Mouse (Mus musculus) thymus, postnatal 0 days (tissue): Measurements from ENCODE around the gene Zfhx3. TPM values are rescaled to one million over a fixed set of nuclear protein-coding genes. Genes with fewer than 3 reads are reported as not detected.

Experiments
- DNase-seq: peaks from one replicate; pipeline ENCODE4 v3.0.0-alpha.2; 2015; ENCODE audit warnings: low spot score
- polyA plus RNA-seq: library from polyadenylated mRNA; unstranded; fragments of >200 nt; fragmentation: Nextera tagmentation; extraction: Ambion mirVana; gene quantifications from 2 replicates; pipeline ENCODE4 v1.2.1, GENCODE M21; 2015

Zfhx3 gene
- polyA plus RNA-seq, 1 experiment from 2014 or later: 1.9 TPM

- DNase-seq: no peak
Observed at GRCm38 (mm10) chr8:108239531-108239930, 297.1 kb downstream of the Zfhx3 start.

GRCm38 (mm10) chr8:108241041-108241690, 298.7 kb downstream of the Zfhx3 start:
- DNase-seq: no peak

GRCm38 (mm10) chr8:108243270-108243669, 300.8 kb downstream of the Zfhx3 start:
- DNase-seq: no peak

DNA sequence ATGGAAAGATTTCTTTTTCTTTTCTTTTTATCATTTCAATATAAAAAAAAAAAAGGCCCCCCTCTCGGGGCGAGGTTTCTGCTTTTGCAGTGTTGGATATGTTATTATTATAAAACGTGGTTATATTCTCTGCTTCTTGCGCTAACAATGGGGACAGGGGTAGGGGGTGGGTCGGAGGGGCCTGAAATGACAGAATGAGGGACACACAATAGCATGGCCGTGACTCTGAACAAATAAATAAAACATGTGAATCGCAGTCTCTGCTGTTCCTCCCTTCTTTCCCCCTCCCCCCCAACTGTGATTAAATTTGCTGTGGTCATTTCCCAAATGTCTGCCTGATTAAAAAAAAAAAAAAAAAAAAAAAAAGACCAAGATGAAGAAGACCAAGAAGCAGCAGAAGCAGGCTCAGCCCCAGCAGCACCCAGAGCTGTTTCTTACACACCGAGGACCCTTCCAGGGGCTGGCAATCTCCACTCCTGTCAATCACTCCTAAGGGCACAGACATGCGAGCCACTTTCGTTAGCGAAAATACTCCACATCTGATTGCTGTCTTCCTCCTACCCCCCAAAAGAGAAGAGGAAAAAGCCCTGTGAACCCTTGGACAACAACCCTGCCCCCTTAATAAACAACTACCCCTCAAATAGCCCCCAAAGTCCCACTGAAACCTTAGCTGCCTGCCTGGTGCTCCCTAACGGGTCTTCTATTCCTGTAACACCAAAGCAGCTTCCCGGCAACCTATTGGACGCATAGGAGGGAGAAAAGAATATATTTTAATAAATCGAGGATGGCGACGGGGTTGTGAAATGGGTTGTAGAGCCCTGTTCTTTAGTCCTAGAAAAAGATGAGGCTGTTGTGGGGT, 302.4 kb downstream of the Zfhx3 start:
- DNase-seq: no peak

- DNase-seq: no peak
Observed at GRCm38 (mm10) chr8:108245575-108245974, 303.1 kb downstream of the Zfhx3 start.

GRCm38 (mm10) chr8:108246035-108246933, 303.8 kb downstream of the Zfhx3 start:
- no peak for DNase-seq

GRCm38 (mm10) chr8:108246934-108247417, 304.5 kb downstream of the Zfhx3 start:
- DNase-seq: no peak

GRCm38 (mm10) chr8:108264593-108265160, 322.2 kb downstream of the Zfhx3 start:
- no peak for DNase-seq

GRCm38 (mm10) chr8:108277960-108278359, 335.5 kb downstream of the Zfhx3 start:
- DNase-seq: no peak

- peak; percentile 4 for DNase-seq
Observed at GRCm38 (mm10) chr8:108281981-108282380, 339.5 kb downstream of the Zfhx3 start.

GRCm38 (mm10) chr8:108286117-108286516, 343.7 kb downstream of the Zfhx3 start:
- DNase-seq: peak; percentile 3

DNA sequence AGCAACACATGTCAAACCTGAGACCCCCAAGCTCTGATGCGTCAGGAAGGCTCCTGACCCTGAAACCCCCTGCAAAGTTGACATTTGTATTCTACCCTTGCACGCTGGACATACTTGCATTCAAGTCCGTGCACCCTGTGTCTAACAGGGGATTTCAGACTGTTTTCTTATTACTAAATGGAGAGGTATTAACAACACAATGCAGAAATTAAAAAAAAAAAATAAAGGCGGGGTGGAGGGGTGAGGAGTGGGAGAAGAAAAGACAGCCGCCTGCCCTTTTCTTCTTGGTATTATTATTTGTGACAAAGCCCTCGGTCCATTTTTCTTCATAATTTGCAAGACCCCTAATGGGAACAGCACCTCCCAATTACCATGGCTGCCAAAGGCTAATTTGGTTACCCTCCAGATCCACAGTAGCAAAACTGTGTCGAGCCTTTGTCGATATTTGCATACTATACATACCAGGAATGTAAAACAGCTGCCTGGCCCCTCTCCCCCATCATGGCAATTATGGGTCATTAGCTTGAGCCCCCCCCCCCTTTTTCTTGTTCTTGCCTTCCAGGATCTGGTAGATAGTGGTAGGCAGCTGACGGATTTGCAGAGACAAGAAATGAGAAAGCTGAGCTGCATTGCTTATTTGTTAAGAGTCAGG, 358.6 kb downstream of the Zfhx3 start:
- DNase-seq: no peak

DNA sequence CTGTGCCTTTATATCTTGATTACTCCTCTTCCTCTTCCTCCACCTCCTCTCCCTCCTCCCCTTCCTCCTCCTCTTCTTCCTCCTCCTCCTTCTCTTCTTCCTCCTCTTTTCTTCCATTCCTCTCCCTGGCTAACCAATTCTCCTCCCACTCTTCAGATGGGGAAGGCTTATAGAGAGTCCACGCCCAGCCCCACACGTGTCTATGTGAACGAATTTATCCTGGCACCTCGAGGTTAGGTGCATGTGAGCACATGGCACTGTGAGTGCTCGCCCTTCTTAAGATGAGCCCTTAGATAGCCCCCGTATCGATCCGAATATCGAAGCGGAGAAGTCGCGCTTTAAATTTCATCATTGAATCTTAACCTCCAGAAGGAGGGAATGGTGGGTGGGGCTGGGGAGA, 359.2 kb downstream of the Zfhx3 start:
- no peak for DNase-seq

GRCm38 (mm10) chr8:108305368-108305767, 362.9 kb downstream of the Zfhx3 start:
- DNase-seq: no peak

GRCm38 (mm10) chr8:108309525-108310246, 367.2 kb downstream of the Zfhx3 start:
- no peak for DNase-seq

DNA sequence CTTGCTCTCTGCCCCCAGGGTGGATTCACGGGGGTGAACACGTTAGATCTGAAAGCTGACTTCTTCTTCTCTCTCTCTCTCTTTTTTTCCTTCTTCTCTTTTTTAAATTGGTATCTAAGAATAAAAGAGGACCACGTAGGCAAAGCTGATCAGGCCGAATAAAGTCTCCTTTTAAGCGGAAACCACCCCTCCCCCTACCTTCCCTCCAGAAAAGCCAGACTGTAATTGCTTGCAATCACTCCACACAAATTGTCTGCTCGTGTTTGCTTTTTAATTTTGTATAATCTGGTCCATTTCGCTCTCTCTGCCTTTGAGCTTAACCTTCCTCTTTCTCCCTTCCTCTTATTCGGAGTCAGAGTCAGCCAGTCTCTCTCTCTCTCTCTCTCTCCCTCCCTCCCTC, 372.6 kb downstream of the Zfhx3 start:
- no peak for DNase-seq

GRCm38 (mm10) chr8:108317532-108318093, 375.2 kb downstream of the Zfhx3 start:
- no peak for DNase-seq

DNA sequence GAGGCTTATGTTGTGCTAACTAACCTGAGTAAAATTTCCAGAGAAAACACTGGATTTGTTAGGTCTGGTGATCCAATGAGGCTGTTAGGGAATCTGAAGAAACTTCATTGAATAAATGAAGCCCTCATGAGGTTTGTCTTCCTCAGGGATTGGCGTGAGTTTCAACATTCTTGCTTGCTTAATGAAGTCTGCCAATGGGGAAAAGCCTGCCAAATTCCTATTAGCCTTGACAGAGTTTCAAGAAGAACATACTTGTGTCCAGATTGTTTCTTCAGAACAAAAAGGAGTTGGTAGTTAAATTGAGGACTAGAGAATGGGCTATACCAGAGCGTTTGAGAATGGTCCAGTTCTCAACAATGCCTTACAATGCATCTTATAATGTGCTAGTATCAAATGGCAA, 385.3 kb downstream of the Zfhx3 start:
- DNase-seq: no peak

DNA sequence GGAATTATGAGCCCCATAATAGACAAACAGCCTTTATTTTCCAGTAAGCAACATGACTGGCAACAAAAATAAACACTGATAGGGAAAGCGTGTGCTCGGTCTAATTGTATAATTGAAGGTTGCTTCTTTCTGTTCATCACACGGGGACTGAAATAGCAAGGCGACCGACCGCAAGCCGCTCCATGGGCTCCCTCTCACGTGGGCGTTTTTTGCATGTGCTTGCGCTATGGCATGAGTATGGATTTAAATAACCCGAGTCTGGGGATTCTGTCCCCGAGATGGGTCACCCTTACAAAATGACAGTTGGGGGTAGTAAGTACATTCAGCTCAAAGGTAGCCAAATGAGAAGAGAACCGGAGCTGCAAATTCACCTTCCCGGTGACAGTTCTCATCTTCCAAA, 405.9 kb downstream of the Zfhx3 start:
- DNase-seq: no peak

DNA sequence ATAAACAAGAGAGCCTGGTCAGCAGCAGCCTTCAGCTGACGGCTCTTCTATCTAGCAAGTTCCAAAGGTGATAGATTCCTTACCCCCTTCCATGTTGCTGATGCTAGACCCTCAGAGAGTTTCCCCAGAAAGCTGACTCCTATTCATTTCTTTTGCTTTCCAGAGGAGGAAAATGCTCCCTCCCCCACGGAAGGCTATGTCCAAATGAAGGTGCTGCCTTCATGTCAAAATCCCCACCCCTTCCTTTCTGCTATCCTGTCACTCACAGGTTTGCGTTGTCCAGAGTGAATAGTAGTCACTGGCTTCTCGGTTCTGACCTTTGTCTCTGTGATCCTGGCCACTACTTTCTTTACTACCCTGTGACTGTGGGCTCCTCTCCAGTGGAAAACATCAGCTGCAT, 406.3 kb downstream of the Zfhx3 start:
- DNase-seq: no peak
